Mouse (Mus musculus) liver, embryonic 16.5 days (tissue): Measurements from ENCODE around the gene Pls3. TPM values are rescaled to one million over a fixed set of nuclear protein-coding genes. Genes with fewer than 3 reads are reported as not detected.
"Not testable (repeated sequence)": the region's sequence is repeated elsewhere in the genome, so short reads cannot be mapped to it uniquely, and the experiment has no call there.

ENCODE experiments used
- ATAC-seq: fragments of 200-750 bp; cut with Nextera tagmentation; 2 replicates; pipeline ENCODE4 v1.8.0; 2017; ENCODE audit warnings: low read depth, mild to moderate bottlenecking, moderate number of reproducible peaks, moderate library complexity
- H3K27ac ChIP-seq: fragments of 300-500 bp; sonication (generic); 2 replicates; pipeline ENCODE4 v1.5.1; 2014; ENCODE audit warnings: mild to moderate bottlenecking, low read length
- H3K27me3 ChIP-seq: fragments of 300-500 bp; sonication (generic); 2 replicates; pipeline ENCODE4 v1.6.1; 2014; ENCODE audit warnings: low read depth, low read length, mixed read lengths; ENCODE audit not compliant: control insufficient read depth, insufficient read depth
- H3K36me3 ChIP-seq: fragments of 300-500 bp; sonication (generic); 2 replicates; pipeline ENCODE4 v1.6.1; 2014; ENCODE audit warnings: mild to moderate bottlenecking; ENCODE audit not compliant: control insufficient read depth, insufficient read depth
- H3K4me1 ChIP-seq: fragments of 300-500 bp; sonication (generic); 2 replicates; pipeline ENCODE4 v1.6.1; 2014; ENCODE audit warnings: low read depth, low read length, mixed read lengths; ENCODE audit not compliant: control insufficient read depth
- H3K4me2 ChIP-seq: fragments of 300-500 bp; sonication (generic); 2 replicates; pipeline ENCODE4 v1.6.1; 2014; ENCODE audit warnings: low read depth, low read length, mixed read lengths
- H3K4me3 ChIP-seq: fragments of 300-500 bp; sonication (generic); 2 replicates; pipeline ENCODE4 v1.5.1; 2014; ENCODE audit warnings: low read depth, mild to moderate bottlenecking, low read length
- H3K9ac ChIP-seq: fragments of 300-500 bp; sonication (generic); 2 replicates; pipeline ENCODE4 v1.6.1; 2014; ENCODE audit warnings: low read depth, low read length
- H3K9me3 ChIP-seq: fragments of 300-500 bp; sonication (generic); replicated peaks from 2 replicates; pipeline ENCODE4 v1.6.1; 2016; ENCODE audit warnings: low read length; ENCODE audit not compliant: control insufficient read depth
- WGBS: fragments of 180-500 bp; shearing (Covaris S2); extraction: QIAGEN DNeasy Blood & Tissue Kit; methylation state at CpG from one replicate; pipeline ENCODE4 v1.1.7; 2014; ENCODE audit not compliant: insufficient replicate concordance; 5-methylcytosine and 5-hydroxymethylcytosine counted together
- polyA plus RNA-seq: library from polyadenylated mRNA; unstranded; fragments of >200 nt; fragmentation: Nextera tagmentation; extraction: Ambion mirVana; gene quantifications from 2 replicates; pipeline ENCODE4 v1.2.1, GENCODE M21; 2015

Pls3 gene
- polyA plus RNA-seq, 1 experiment from 2014 or later = 5.8 TPM

- H3K9ac ChIP-seq = no peak overlapping the region
- no peaks in the 10 kb centered on the region for H3K27me3 ChIP-seq
- no peaks in the 10 kb centered on the region for H3K4me1 ChIP-seq
- no peaks in the 10 kb centered on the region for H3K36me3 ChIP-seq
- no peak overlapping the region for H3K4me2 ChIP-seq
- 49% methylated on average over 2 of the region's 2 CpGs for WGBS
- no peak overlapping the region for H3K27ac ChIP-seq
- no peak for ATAC-seq
- no peak overlapping the region for H3K4me3 ChIP-seq
- H3K9me3 ChIP-seq = no peaks in the 10 kb centered on the region
Observed at GRCm38 (mm10) chrX:75814958-75815357, 60.0 kb downstream of the Pls3 start.

GRCm38 (mm10) chrX:75814123-75814522, 60.9 kb downstream of the Pls3 start:
- Histone ChIP-seq H3K4me2 (no peak overlapping the region), H3K9ac (no peak overlapping the region), H3K4me3 (no peak overlapping the region), H3K9me3 (no peaks in the 10 kb centered on the region), H3K27ac (no peak overlapping the region), H3K4me1 (no peaks in the 10 kb centered on the region), H3K36me3 (no peaks in the 10 kb centered on the region), H3K27me3 (no peaks in the 10 kb centered on the region)
- WGBS = 58% methylated on average over 4 of the region's 4 CpGs
- ATAC-seq = no peak

- ATAC-seq = no peak
- H3K4me2 ChIP-seq = no peak overlapping the region
- H3K9me3 ChIP-seq = no peaks in the 10 kb centered on the region
- H3K9ac ChIP-seq = no peak overlapping the region
- H3K36me3 ChIP-seq = no peaks in the 10 kb centered on the region
- H3K27me3 ChIP-seq = no peaks in the 10 kb centered on the region
- no peak overlapping the region for H3K27ac ChIP-seq
- H3K4me1 ChIP-seq = no peaks in the 10 kb centered on the region
- 22% methylated on average over 4 of the region's 4 CpGs for WGBS
- H3K4me3 ChIP-seq = no peak overlapping the region
Observed at GRCm38 (mm10) chrX:75796583-75796982, 78.4 kb downstream of the Pls3 start.

GRCm38 (mm10) chrX:75779796-75780195, 95.2 kb downstream of the Pls3 start:
- no peak overlapping the region for H3K4me3 ChIP-seq
- H3K36me3 ChIP-seq = no peaks in the 10 kb centered on the region
- WGBS = 79% methylated on average over 4 of the region's 4 CpGs
- no peaks in the 10 kb centered on the region; the same call in 1 of the 2 replicates for H3K27me3 ChIP-seq
- no peak overlapping the region for H3K4me2 ChIP-seq
- no peaks in the 10 kb centered on the region for H3K9me3 ChIP-seq
- no peak for ATAC-seq
- H3K9ac ChIP-seq = no peak overlapping the region
- no peaks in the 10 kb centered on the region for H3K4me1 ChIP-seq
- no peak overlapping the region for H3K27ac ChIP-seq

GRCm38 (mm10) chrX:75777461-75777860, 97.5 kb downstream of the Pls3 start:
- Histone ChIP-seq H3K27ac (no peak overlapping the region), H3K4me3 (no peak overlapping the region), H3K36me3 (no peaks in the 10 kb centered on the region), H3K9me3 (no peaks in the 10 kb centered on the region), H3K4me2 (no peak overlapping the region), H3K27me3 (no peaks in the 10 kb centered on the region; the same call in 1 of the 2 replicates), H3K9ac (no peak overlapping the region), H3K4me1 (no peaks in the 10 kb centered on the region)
- ATAC-seq = no peak
- 61% methylated on average over 2 of the region's 2 CpGs for WGBS

GRCm38 (mm10) chrX:75764794-75765328, 110.1 kb downstream of the Pls3 start:
- Histone ChIP-seq H3K4me2 (peak overlapping the region; percentile 46), H3K9ac (no peak overlapping the region), H3K4me3 (peak overlapping the region; percentile 62), H3K27me3 (no peaks in the 10 kb centered on the region), H3K9me3 (no peaks in the 10 kb centered on the region), H3K4me1 (no peaks in the 10 kb centered on the region), H3K36me3 (no peaks in the 10 kb centered on the region), H3K27ac (no peak overlapping the region)
- 26% methylated on average over 7 of the region's 7 CpGs for WGBS
- ATAC-seq = no peak

GRCm38 (mm10) chrX:75764135-75764793, 110.7 kb downstream of the Pls3 start:
- WGBS = 16% methylated on average over 19 of the region's 19 CpGs
- Histone ChIP-seq H3K4me2 (peak overlapping the region; percentile 46), H3K9ac (peak overlapping the region; percentile 47; the same call in 1 of the 2 replicates), H3K27ac (peak overlapping the region; percentile 23), H3K9me3 (no peaks in the 10 kb centered on the region), H3K36me3 (no peaks in the 10 kb centered on the region), H3K4me3 (peak overlapping the region; percentile 62), H3K4me1 (no peaks in the 10 kb centered on the region), H3K27me3 (no peaks in the 10 kb centered on the region)
- ATAC-seq = peak; percentile 77

- not testable (repeated sequence) for H3K36me3 ChIP-seq, H3K27ac ChIP-seq, ATAC-seq, H3K4me2 ChIP-seq, H3K27me3 ChIP-seq, H3K4me1 ChIP-seq, H3K9ac ChIP-seq, H3K4me3 ChIP-seq, H3K9me3 ChIP-seq
- WGBS = 59% methylated on average over 2 of the region's 2 CpGs
Observed at GRCm38 (mm10) chrX:75759461-75759860, 115.5 kb downstream of the Pls3 start.

- H3K36me3 ChIP-seq, ATAC-seq, H3K4me1 ChIP-seq, H3K9me3 ChIP-seq, H3K27me3 ChIP-seq, H3K27ac ChIP-seq, H3K4me3 ChIP-seq, H3K9ac ChIP-seq, H3K4me2 ChIP-seq: not testable (repeated sequence)
- WGBS = 56% methylated on average over 12 of the region's 12 CpGs
Observed at GRCm38 (mm10) chrX:75759036-75759435, 115.9 kb downstream of the Pls3 start.
